Mouse (Mus musculus) splenic B cell, adult 2 months (primary cell): ENCODE measurements around the gene P2ry2.

Experiments
- DNase-seq: peaks from one replicate; pipeline ENCODE4 v3.0.0-alpha.2; 2011; ENCODE audit warnings: low read depth, low spot score
- H3K27me3 ChIP-seq: 2 replicates; pipeline ENCODE4 v1.6.1; 2012; ENCODE audit warnings: mild to moderate bottlenecking, low read length, moderate library complexity, mixed read lengths; ENCODE audit not compliant: control insufficient read depth, poor library complexity, insufficient read depth, severe bottlenecking
- H3K36me3 ChIP-seq: 2 replicates; pipeline ENCODE4 v1.6.1; 2012; ENCODE audit warnings: mild to moderate bottlenecking, low read length, moderate library complexity, mixed read lengths; ENCODE audit not compliant: control insufficient read depth, poor library complexity, insufficient read depth, severe bottlenecking

P2ry2 gene

GRCm38 (mm10) chr7:101012541-101012940 is at the start of gene P2ry2:
TSS of gene P2ry2 (minus strand) at chr7:101012866.
- Histone ChIP-seq H3K27me3 (no peaks in the 10 kb centered on the region), H3K36me3 (no peaks in the 10 kb centered on the region)
- no peak for DNase-seq

GRCm38 (mm10) chr7:101062246-101062645 is 49.6 kb upstream of the P2ry2 start:
- Histone ChIP-seq H3K36me3 (no peaks in the 10 kb centered on the region), H3K27me3 (no peaks in the 10 kb centered on the region)
- DNase-seq = no peak

- H3K36me3 ChIP-seq = no peaks in the 10 kb centered on the region
- H3K27me3 ChIP-seq = no peaks in the 10 kb centered on the region
- peak; percentile 72 for DNase-seq
These were observed 48.7 kb upstream of the P2ry2 start for GRCm38 (mm10) chr7:101061381-101061780.

GRCm38 (mm10) chr7:101060476-101060875 is 47.8 kb upstream of the P2ry2 start:
- DNase-seq = peak; percentile 65
- no peaks in the 10 kb centered on the region for H3K27me3 ChIP-seq
- H3K36me3 ChIP-seq = no peaks in the 10 kb centered on the region

- DNase-seq = peak; percentile 89
- Histone ChIP-seq H3K27me3 (no peaks in the 10 kb centered on the region), H3K36me3 (no peaks in the 10 kb centered on the region)
These were observed 46.5 kb upstream of the P2ry2 start for GRCm38 (mm10) chr7:101059188-101059587.

GRCm38 (mm10) chr7:101057309-101057708 is 44.6 kb upstream of the P2ry2 start:
- H3K27me3 ChIP-seq = no peaks in the 10 kb centered on the region
- no peaks in the 10 kb centered on the region for H3K36me3 ChIP-seq
- DNase-seq = peak; percentile 57

- H3K36me3 ChIP-seq = no peaks in the 10 kb centered on the region
- no peaks in the 10 kb centered on the region for H3K27me3 ChIP-seq
- no peak for DNase-seq
These were observed 40.5 kb upstream of the P2ry2 start for GRCm38 (mm10) chr7:101053136-101053535.

- H3K27me3 ChIP-seq = no peaks in the 10 kb centered on the region
- DNase-seq = peak; percentile 86
- H3K36me3 ChIP-seq = no peaks in the 10 kb centered on the region
These were observed 39.0 kb upstream of the P2ry2 start for GRCm38 (mm10) chr7:101051551-101052221.

GRCm38 (mm10) chr7:101050724-101051550 is 38.3 kb upstream of the P2ry2 start:
- Histone ChIP-seq H3K36me3 (no peaks in the 10 kb centered on the region), H3K27me3 (no peaks in the 10 kb centered on the region)
- peak; percentile 37 for DNase-seq

GRCm38 (mm10) chr7:101049326-101050087 is 36.8 kb upstream of the P2ry2 start:
- Histone ChIP-seq H3K36me3 (no peaks in the 10 kb centered on the region), H3K27me3 (no peaks in the 10 kb centered on the region)
- no peak for DNase-seq

- Histone ChIP-seq H3K36me3 (no peaks in the 10 kb centered on the region), H3K27me3 (no peaks in the 10 kb centered on the region)
- DNase-seq = no peak
These were observed 35.6 kb upstream of the P2ry2 start for GRCm38 (mm10) chr7:101048247-101048646.

GRCm38 (mm10) chr7:101043846-101044541 is 31.3 kb upstream of the P2ry2 start:
- DNase-seq = no peak
- H3K36me3 ChIP-seq = no peaks in the 10 kb centered on the region
- no peaks in the 10 kb centered on the region for H3K27me3 ChIP-seq

GRCm38 (mm10) chr7:101041977-101042749 is 29.5 kb upstream of the P2ry2 start:
- Histone ChIP-seq H3K27me3 (no peaks in the 10 kb centered on the region), H3K36me3 (no peaks in the 10 kb centered on the region)
- DNase-seq = no peak

GRCm38 (mm10) chr7:101041544-101041943 is 28.9 kb upstream of the P2ry2 start:
- no peaks in the 10 kb centered on the region for H3K27me3 ChIP-seq
- no peaks in the 10 kb centered on the region for H3K36me3 ChIP-seq
- DNase-seq = no peak
